Mouse (Mus musculus): ENCODE measurements around the gene Rbm26. TPM values are rescaled to one million over a fixed set of nuclear protein-coding genes. Genes with fewer than 3 reads are reported as not detected.

Gene Rbm26
- polyA plus RNA-seq (2014; fragmentation: Illumina TruSeq; extraction: RNeasy Lipid Tissue Mini Kit (QIAGEN cat#74804); ENCODE audit: low read depth, low replicate concordance): 53.5 TPM

DNA sequence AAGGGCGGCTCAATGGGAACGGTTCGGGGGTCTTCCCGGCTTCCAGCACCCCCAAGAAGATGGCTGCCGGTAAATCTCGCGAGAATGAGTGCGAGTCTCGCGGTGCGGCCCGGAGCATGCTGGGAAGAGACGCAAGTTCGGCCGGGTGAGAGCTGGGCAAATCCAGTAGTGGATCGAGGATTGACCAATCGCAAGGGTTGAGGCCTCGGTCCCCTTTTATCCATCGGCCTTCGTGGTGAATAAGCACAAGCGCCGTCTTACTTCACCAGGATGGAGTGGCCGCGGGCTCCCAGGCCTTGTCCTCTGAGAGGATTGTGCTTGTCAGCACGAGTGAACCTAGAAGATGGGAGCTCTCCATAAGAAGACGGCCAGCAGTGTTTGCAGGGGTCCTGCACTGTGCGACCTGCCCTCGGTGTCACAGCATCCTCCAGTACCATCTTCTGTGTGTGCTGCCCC lies at the start of gene Rbm26:
Gene Rbm26, minus strand, starts transcription at position 90 of the 456 bp plus-strand sequence.

Other genes starting within 250 kb of the Rbm26 start
- 35.8 TPM for gene Ndfip2, start 81.2 kb upstream of the Rbm26 start, polyA plus RNA-seq (2014; fragmentation: Illumina TruSeq; extraction: RNeasy Lipid Tissue Mini Kit (QIAGEN cat#74804); ENCODE audit: low read depth, low replicate concordance)

Data from adipose tissue, adult 10 weeks (tissue).